Mouse (Mus musculus): ENCODE results near the gene Cyfip1. TPM values are rescaled to one million over a fixed set of nuclear protein-coding genes. Genes with fewer than 3 reads are reported as not detected.

The Cyfip1 gene
- total RNA-seq, 2 experiments from 2014 or later = 19.7 to 21.4 TPM

DNA sequence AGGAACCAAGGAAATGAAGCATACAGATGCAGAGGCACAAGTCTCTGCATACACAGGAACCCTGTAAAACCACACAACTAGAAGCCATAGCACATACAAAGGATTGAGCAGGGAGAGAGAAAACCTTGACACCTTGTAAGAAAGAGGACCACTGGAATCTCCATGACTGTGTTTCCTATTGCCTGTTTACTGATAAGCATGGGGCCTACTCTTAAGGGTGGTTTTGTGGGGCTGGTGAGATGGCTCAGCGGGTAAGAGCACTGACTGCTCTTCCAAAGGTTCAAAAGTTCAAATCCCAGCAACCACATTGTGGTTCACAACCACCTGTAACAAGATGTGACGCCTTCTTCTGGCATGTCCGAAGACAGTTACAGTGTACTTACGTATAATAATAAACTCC, 85.7 kb downstream of the Cyfip1 start:
- intact Hi-C loops (cut with DNase I) = no loop called here
- no peak for DNase-seq

DNA sequence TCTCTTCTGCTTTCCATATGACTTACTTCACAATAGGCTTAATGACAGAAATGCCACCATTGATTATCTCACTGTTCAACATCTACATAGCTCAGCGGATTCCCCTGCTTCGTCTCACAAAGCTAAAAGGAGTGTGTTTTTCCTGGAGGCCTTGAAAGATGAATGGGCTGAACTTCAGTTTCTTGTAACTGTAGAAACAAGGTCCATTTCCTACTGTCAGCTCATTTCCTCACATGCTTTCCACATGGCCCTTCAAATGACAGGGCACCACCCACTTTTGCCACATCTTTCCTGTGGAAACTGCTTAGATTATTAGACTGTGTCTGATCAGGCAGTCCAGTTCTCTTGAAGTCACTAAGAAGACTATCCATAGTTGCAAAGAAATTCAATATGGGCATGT, 87.1 kb downstream of the Cyfip1 start:
- no peak for DNase-seq
- intact Hi-C loops (cut with DNase I) = no loop called here

DNA sequence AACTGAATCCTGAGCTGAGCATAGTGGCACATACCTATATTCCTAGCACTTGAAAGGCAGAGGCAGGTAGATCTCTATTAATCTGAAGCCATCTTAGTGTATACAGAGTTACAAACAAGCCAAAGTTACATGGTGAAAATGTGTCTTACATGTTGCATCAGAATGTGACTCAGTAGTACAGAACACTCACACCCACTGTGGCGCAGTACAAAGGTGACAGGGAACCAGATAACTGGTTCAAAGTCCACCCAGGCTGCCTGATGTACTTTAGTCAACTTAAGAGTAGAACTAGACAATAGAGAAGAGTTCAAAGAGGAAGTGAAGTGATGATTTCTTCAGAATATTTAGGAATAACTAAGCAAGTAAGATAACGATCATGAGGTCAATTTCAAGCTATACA, 93.5 kb downstream of the Cyfip1 start:
- intact Hi-C loops (cut with DNase I) = loop anchor here (10.0 kb wide), 1 partner anchor 280 kb away; no protein-coding TSS in a partner anchor
- no peak for DNase-seq

DNA sequence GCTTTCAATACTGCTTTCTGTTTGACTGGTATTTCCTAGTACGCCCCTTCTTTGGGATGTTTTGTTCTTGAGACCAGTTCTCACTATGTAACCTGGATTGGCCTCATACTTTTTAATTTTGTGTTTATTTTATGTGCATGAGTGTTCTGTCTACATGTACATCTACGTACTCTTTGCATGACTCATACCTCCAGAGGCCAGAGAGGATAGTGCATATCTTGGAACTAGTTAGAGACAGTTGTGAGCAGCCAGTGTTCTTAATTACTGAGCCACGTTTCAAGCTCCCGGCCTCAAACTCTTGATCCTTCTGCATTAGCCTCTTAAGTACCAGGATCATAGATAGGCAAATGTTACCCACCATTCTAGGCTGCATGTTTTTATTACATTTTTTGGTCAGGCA, 96.8 kb downstream of the Cyfip1 start:
- intact Hi-C loops (cut with DNase I) = loop anchor here (10.0 kb wide), 1 partner anchor 276 kb away; no protein-coding TSS in a partner anchor

DNA sequence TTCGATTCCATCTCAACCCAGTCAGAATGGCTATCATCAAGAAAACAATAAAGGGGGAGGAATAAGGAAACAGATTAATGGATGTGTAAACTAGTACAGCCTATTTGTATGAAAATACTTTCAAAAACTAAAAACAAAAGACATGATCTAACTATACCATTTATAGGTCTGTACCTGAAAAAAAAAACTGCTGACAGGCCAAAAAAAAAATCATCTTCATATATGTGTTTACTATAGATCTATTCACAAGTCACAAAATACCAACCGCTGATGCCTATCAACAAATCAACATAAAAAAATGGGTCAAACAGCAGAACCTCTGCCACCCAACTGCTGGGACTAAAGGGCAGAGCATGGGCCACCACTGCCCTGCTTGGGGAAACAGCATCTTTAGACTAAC, 114.5 kb downstream of the Cyfip1 start:
- intact Hi-C loops (cut with DNase I) = no loop called here
- DNase-seq = no peak

More for the DNA sequence above, 96.8 kb downstream of the Cyfip1 start:
- no peak for DNase-seq

DNA sequence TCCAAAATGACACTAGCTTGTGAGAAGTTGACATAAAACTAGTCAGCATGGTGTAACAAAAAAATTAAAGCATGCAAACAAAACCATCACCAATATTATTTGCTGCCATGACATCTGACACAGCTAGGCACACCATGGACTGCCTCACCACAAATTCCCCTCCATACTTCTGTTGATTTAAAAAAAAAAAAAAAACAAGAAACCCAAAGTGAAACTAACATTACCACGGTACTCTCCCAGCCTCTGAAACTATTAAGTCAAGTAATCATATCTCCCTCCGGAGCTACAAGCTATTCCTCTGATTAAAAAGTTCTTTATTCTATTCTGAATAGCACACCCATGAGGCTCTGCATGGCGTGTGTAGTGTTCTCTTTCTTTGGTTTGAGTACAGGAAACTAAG, 115.6 kb downstream of the Cyfip1 start:
- intact Hi-C loops (cut with DNase I) = no loop called here

DNA sequence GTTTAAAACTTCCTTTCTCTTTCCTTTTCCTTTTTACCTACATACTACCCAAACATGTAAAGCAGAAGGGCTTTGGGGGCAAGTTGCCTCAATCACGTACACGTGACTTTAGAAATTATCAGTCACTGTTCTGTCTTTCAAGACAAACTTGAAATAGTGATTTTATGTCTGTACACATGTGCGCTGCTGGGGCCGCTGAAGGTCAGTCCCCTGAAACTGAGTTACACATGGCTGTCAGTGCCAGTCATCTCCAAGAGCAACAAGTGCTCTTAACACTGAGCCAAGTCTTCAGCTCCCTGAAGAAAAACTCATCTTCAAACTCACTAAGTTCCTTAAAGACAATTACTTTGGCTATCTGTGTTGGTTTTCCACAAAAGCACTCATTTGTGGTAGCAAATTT, 116.4 kb downstream of the Cyfip1 start:
- intact Hi-C loops (cut with DNase I) = no loop called here
- no peak for DNase-seq

More for the DNA sequence above, 115.6 kb downstream of the Cyfip1 start:
- no peak for DNase-seq

DNA sequence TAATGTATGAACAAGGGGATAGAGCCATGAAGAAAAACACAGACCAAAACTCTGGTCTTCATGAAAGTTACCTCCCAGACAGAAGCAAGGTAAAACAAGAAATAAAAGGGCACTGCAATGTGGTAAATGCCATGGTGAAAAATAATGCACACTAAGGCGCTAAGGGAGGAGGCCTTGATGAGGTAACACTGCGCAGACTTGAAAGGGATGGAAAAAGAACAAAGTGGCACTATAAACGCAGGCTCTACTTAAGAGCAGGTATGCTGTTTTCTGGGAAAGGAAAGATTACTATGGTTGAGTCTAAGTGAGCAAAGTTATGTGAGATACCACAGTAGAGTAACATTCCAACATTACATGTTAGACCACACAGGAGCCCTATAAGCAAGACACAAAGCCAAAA, 118.3 kb downstream of the Cyfip1 start:
- intact Hi-C loops (cut with DNase I) = no loop called here
- DNase-seq = no peak

DNA sequence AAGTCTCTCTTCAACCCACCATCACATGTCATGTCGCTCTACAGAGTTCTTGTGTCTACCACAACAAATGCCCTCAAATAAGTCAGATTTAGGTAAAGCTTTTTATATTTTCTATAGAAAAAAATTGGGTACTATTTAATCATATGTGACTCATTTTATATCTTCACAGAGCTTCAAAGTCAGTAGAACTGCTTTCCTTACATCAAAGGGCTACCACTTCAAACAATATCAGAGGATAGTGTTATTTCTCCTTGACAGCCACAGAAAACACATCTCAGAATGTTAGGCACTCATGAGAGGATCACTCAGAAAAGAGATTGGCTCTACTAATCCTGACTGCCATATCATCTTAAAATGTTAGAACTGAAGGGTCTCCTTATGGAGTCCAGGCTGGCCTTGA, 119.0 kb downstream of the Cyfip1 start:
- intact Hi-C loops (cut with DNase I) = no loop called here
- no peak for DNase-seq

DNA sequence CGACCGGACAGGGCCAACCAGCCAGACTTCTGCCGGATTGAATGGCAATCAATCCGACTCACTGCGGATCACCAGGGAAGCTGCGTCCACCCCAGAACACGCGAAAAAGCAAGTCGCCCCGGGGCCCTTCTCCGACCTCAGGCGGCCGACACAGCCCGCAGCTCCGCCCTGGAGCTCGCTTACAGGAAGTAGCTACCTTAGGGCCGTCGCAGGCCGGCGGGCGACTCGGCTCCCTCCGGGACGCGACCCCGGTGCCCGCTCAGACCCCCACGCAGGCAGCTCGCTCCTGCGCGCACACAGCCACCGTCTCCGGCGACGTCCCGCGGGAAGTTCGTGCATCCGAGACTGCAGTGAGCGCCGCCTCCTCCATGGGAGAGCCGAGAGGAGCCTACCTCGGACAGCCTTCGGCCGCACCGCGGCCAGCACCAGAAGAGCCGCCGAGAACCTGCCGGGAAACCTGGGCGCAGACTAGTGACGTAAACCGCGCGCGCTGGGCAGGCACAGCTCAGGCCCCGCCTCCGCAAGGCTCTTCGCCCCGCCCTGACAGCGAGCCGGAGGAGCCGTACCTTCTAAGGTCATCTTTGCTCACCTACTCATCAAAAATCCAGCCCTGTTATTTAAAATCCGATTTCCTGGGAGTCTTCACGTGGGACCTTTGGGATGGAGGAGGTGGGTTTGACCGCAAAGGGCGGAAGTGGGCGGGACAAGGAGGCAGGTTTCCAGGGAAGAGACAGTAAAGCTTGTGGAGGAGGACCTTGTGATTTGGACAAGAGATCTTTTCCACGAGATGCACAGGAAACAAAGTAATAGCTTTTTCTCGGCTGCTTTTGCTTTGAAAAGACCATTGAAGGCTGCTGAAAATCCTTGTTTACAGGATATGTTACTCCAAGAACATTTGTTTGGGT, 120.7 kb downstream of the Cyfip1 start, which contains the start of gene Nipa2:
Gene Nipa2 (minus strand): TSS at position 473 of the 905 bp plus-strand sequence.
- peak; percentile 83 to 90 for DNase-seq
- intact Hi-C loops (cut with DNase I) = no loop called here

DNA sequence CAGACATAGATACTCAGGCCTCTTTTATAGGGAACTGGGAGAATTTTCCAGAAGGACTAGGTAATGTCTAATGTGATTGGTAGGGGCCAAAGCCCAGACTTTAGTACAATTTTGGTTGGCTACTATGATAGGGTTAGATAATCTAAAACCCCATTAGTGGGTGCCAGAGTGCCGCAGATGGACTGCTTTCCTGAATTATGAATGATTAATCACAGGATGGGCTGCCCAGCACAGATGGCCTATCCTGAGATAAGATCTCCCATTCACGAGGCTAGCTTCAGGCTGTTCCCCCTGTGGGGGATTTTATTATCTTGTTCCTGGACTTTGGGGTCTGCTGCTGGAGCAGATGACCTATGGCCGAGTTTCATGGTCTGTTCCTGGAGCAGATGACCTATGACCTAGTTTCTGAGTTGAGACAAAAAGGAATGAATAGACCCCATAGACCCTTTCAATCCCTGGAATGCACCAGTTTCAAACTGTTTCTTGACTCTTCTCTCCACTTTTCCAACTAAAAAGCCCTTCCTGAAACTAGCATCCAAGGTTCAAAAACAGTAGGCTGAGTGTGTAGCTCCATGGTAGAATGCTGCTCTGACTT, 125.4 kb downstream of the Cyfip1 start:
- DNase-seq = no peak
- intact Hi-C loops (cut with DNase I) = no loop called here

DNA sequence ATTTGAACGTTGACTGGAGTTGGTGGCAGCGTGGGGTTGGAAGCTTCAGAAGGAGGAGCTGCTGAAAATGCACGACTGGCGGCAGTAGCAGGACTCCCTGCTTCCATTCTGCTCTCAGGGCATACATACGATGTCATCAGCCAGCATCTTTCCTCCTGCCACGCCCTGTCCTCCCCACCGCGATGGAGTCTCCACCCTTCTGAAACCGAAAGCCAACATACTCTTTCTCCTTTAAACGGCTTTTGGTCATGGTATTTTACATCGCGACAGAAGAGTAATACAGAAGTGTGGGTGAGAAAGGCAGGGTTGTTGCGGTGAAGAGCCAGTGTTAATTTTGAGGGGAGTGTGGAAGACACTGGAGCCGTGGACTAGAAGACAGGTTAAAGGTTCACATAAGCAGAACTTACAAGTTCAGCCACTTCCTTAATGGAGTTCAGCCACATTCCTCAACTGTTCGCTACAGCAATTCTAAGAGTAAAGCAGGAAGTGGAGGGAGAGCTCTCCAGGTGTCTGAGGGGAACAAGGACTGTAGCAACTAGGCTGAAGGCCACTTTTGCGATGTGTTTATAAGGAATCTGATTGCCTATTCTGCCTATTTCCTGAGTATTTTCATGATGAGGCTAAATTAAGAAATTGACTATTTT, 126.8 kb downstream of the Cyfip1 start:
- intact Hi-C loops (cut with DNase I) = no loop called here
- DNase-seq = no peak

DNA sequence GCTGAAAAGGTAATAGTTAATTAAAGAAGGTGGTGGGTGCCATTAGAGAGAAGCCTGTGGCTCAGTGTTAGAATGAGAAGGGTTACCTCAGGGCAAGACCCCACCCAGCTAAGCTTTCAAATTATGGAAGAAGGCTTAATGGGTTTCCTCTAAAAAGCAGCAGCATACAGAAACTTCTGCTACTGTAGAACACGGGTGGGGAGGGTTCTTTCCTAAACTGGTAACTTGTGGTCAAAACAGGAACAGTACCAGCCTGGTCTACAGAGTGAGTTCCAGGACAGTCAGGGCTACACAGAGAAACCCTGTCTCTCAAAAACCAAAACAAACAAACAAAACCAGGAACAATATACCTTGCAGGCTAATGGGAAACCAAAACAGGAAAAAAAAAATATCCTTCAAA, 127.9 kb downstream of the Cyfip1 start:
- no peak for DNase-seq
- intact Hi-C loops (cut with DNase I) = no loop called here

DNA sequence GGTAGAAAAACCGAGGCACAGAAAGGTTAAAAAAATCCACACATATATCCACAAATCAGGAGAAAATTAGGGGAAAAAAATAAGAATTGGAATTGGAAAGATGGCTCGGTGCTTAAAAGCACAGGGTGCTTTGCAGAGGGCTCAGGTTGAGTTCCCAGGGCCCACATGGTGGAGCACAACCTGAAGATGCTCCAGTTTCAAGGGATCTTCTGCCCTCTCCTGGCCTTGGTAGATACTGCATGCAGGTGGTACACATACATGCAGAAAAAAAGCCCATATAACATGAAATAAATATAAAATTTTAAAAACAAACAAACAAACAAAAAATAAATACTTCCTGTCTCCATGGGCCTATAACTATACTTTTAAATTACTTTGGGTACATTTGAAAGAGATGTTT, 132.9 kb downstream of the Cyfip1 start:
- no peak for DNase-seq
- intact Hi-C loops (cut with DNase I) = no loop called here

DNA sequence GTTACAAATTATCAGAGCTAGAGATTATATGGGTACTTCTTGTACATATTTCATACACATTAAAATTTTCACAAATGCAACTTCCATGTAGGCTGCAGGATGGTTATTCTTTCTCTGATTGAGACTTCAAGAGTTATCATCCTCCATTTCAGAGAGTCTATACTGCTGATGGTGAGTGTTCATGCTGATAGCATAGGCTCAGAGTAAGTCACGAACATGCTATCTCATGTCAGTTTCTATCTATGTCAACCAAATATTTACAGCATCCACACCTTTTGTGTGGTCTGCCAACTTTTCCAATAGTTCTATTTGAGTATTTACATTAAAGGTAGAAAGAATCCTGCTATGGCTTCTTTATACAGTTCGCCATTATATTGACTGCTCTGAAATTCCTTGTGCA, 140.0 kb downstream of the Cyfip1 start:
- DNase-seq = no peak
- intact Hi-C loops (cut with DNase I) = no loop called here

Other genes starting within 250 kb of the Cyfip1 start
- under 1 TPM; 0.10 to 0.13 TPM for gene Siglech, start 73.6 kb upstream of the Cyfip1 start, total RNA-seq (2021)
- gene Tubgcp5, start 47.6 kb upstream of the Cyfip1 start, total RNA-seq (2021) = 1 to 10 TPM; 7.7 to 8.2 TPM
- 10 to 100 TPM; 31.2 to 32.2 TPM for gene Nipa2, start 120.7 kb downstream of the Cyfip1 start, total RNA-seq (2021)
- 1 to 10 TPM; 2.1 to 2.5 TPM for gene Nipa1, start 178.2 kb downstream of the Cyfip1 start, total RNA-seq (2021)
- gene Herc2, start 208.5 kb downstream of the Cyfip1 start, total RNA-seq (2021) = 10 to 100 TPM; 38.2 to 48.0 TPM